Mouse (Mus musculus): Measurements from ENCODE around the gene Elmo1. TPM values are rescaled to one million over a fixed set of nuclear protein-coding genes. Genes with fewer than 3 reads are reported as not detected.

Gene Elmo1
- polyA plus RNA-seq, 1 experiment = 52.5 TPM

DNA sequence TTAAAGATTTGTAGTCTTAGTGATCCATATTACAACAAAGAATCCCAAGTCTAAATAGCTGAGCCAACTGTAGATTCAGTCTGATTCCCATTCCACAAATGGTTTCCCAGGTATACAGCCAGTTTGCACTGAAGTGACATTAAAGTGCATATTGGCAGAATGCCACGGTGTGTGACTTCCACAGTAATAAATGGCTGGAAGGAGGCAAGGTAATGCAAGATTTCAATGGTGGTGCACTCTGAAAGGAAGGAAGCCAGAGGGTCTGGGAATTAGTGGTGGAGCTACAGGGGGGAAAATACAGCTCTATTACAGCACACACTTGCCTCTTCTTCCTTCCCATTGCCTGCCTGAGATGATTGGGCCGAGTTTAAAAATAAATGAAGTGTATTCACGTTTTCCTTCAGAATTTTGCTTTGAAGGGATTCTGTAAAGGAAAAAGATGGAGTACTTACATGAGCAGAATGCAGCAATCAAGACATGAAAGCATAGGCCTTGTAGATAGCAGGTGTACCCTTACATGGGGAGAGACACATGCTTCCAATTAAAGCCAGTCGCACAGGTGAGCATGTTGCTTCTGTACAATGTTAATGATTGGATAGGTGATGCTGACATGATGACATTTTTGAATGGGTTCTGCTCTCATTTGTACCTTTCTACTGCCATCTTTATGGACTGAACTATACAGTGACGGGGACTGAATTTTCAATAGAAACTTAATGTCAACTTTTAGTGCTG, 400.6 kb downstream of the Elmo1 start:
- DNase-seq = no peak
- Histone ChIP-seq H3K27me3 (ENCODE audit: control insufficient read depth, insufficient read depth, low read length) (no peaks in the 10 kb centered on the region), H3K4me1 (replicated peaks; ENCODE audit: control insufficient read depth, insufficient read depth, low read length) (no peaks in the 10 kb centered on the region), H3K27ac (ENCODE audit: control insufficient read depth, insufficient read depth, low read length) (no peak overlapping the region), H3K4me3 (ENCODE audit: control insufficient read depth, insufficient read depth, low read length) (no peak overlapping the region), H3K36me3 (ENCODE audit: control insufficient read depth, insufficient read depth, low read length) (no peaks in the 10 kb centered on the region)
- 94% methylated on average over 5 of the region's 5 CpGs for WGBS
- TF ChIP-seq POLR2A (IDR thresholded peaks at IDR 0.05; ENCODE audit: control insufficient read depth, extremely low read depth, insufficient read depth, low read length, poor library complexity) (no peak), CTCF (IDR thresholded peaks at IDR 0.05; ENCODE audit: borderline replicate concordance, control insufficient read depth, extremely low read depth, insufficient read depth, low read length, poor library complexity) (no peak)

DNA sequence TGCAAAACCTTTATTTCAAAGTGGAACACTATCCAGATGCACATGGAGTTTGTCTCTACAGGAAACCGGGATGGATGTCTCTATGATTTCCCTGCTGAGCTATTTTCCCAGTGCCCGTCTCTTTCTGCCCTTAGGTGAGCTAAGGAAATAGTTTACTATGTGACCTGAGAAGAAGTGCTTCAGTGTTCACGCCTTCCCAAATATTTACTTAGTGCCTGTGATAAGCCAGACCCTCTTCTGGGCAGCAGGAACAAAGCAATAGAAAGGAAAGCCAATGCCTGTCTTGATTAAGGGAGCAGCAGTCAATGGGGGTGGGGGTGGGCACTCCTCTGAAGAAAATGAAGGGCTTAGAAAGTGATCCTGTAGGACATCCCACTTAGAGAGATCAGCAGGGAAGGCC, 401.3 kb downstream of the Elmo1 start:
- 98% methylated on average over 3 of the region's 3 CpGs for WGBS
- H3K4me1 ChIP-seq (replicated peaks; ENCODE audit: control insufficient read depth, insufficient read depth, low read length) = no peaks in the 10 kb centered on the region
- TF ChIP-seq POLR2A (IDR thresholded peaks at IDR 0.05; ENCODE audit: control insufficient read depth, extremely low read depth, insufficient read depth, low read length, poor library complexity) (no peak), CTCF (IDR thresholded peaks at IDR 0.05; ENCODE audit: borderline replicate concordance, control insufficient read depth, extremely low read depth, insufficient read depth, low read length, poor library complexity) (no peak)

DNA sequence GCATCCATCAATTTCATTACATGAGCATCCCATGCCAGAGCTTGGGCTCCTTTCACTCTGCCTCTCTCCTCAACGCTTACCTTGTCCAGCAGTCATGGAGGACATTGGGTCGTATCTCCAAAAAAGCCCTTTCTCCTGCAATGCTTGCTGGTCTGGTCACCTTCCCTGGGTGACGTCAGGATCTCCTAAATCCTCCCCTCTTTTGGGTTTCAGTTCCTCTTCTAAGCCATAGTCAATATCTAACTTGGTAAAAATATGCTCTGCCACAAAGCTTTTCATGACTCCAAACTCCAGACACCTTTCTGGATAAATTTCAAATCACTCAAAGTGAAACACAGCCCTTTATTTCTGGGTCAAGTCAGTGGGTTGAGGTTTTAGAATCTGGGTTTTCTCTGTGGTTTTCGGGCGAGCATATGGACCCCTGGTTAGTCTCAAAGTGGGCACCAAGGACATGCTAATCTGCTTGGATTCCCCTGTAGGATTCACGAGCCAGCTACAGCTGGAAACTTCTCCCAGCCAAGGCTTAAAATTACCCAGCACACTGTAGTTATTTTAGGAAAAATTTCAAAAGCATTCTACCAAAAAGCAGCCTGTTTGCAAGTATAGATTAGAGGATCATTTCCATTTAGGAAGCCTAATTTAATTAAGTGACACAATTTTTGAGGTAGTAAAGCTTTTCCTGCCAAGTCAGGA, 403.8 kb downstream of the Elmo1 start:
- no peak for DNase-seq
- Histone ChIP-seq H3K4me1 (replicated peaks; ENCODE audit: control insufficient read depth, insufficient read depth, low read length) (no peaks in the 10 kb centered on the region), H3K36me3 (ENCODE audit: control insufficient read depth, insufficient read depth, low read length) (no peaks in the 10 kb centered on the region), H3K27ac (ENCODE audit: control insufficient read depth, insufficient read depth, low read length) (no peak overlapping the region), H3K4me3 (ENCODE audit: control insufficient read depth, insufficient read depth, low read length) (no peak overlapping the region), H3K27me3 (ENCODE audit: control insufficient read depth, insufficient read depth, low read length) (no peaks in the 10 kb centered on the region)
- WGBS = 82% methylated on average over 6 of the region's 6 CpGs
- TF ChIP-seq CTCF (IDR thresholded peaks at IDR 0.05; ENCODE audit: borderline replicate concordance, control insufficient read depth, extremely low read depth, insufficient read depth, low read length, poor library complexity) (no peak), POLR2A (IDR thresholded peaks at IDR 0.05; ENCODE audit: control insufficient read depth, extremely low read depth, insufficient read depth, low read length, poor library complexity) (no peak)

More for the DNA sequence above, 401.3 kb downstream of the Elmo1 start:
- DNase-seq = no peak
- Histone ChIP-seq H3K4me3 (ENCODE audit: control insufficient read depth, insufficient read depth, low read length) (no peak overlapping the region), H3K27me3 (ENCODE audit: control insufficient read depth, insufficient read depth, low read length) (no peaks in the 10 kb centered on the region), H3K36me3 (ENCODE audit: control insufficient read depth, insufficient read depth, low read length) (no peaks in the 10 kb centered on the region), H3K27ac (ENCODE audit: control insufficient read depth, insufficient read depth, low read length) (no peak overlapping the region)

DNA sequence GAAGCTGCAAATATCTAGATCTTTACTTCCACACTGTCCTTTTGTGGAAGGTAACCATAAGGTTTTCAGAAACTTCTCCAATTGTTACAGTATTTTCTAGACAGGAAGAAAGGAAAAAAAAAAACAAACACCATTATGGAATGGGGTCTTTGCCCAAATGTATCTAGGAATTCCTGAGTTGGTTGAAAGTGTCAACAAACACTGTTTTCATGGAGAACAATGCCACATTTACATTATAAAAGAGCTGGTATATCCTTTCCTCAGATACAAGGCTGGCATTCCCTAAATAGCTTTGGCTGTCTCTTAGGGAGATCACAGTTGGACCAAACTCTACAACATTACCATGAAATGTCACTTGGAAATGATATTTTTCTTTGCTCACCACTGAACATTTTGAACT, 411.5 kb downstream of the Elmo1 start:
- no peak overlapping the region for H3K27ac ChIP-seq (ENCODE audit: control insufficient read depth, insufficient read depth, low read length)
- H3K4me1 ChIP-seq (replicated peaks; ENCODE audit: control insufficient read depth, insufficient read depth, low read length) = no peaks in the 10 kb centered on the region
- H3K36me3 ChIP-seq (ENCODE audit: control insufficient read depth, insufficient read depth, low read length) = no peaks in the 10 kb centered on the region
- H3K27me3 ChIP-seq (ENCODE audit: control insufficient read depth, insufficient read depth, low read length) = no peaks in the 10 kb centered on the region
- H3K4me3 ChIP-seq (ENCODE audit: control insufficient read depth, insufficient read depth, low read length) = no peak overlapping the region
- TF ChIP-seq CTCF (IDR thresholded peaks at IDR 0.05; ENCODE audit: borderline replicate concordance, control insufficient read depth, extremely low read depth, insufficient read depth, low read length, poor library complexity) = no peak
- no peak for DNase-seq

DNA sequence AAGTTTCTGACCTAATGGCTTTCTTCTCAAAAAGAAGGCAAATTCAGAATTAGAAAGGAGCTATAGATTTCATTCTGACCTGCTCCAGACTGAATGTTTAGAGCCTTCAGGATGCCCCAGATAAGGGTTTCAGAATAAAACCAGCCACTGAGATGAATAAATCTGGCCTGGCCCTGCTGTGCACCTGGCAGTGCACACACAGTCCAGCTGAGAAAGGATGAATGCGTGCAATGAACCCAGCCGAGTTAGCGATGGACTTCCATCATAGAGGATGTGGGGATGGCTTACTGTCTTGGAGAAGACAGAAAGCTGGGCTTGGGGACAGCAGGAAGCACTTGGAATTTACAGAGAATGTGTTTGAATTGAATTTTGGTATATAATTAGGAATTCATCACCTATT, 413.0 kb downstream of the Elmo1 start:
- Histone ChIP-seq H3K27me3 (ENCODE audit: control insufficient read depth, insufficient read depth, low read length) (no peaks in the 10 kb centered on the region), H3K4me1 (replicated peaks; ENCODE audit: control insufficient read depth, insufficient read depth, low read length) (no peaks in the 10 kb centered on the region), H3K4me3 (ENCODE audit: control insufficient read depth, insufficient read depth, low read length) (no peak overlapping the region), H3K27ac (ENCODE audit: control insufficient read depth, insufficient read depth, low read length) (no peak overlapping the region), H3K36me3 (ENCODE audit: control insufficient read depth, insufficient read depth, low read length) (no peaks in the 10 kb centered on the region)
- WGBS = 97% methylated on average over 3 of the region's 3 CpGs
- TF ChIP-seq CTCF (IDR thresholded peaks at IDR 0.05; ENCODE audit: borderline replicate concordance, control insufficient read depth, extremely low read depth, insufficient read depth, low read length, poor library complexity) (no peak), POLR2A (IDR thresholded peaks at IDR 0.05; ENCODE audit: control insufficient read depth, extremely low read depth, insufficient read depth, low read length, poor library complexity) (no peak)
- no peak for DNase-seq

DNA sequence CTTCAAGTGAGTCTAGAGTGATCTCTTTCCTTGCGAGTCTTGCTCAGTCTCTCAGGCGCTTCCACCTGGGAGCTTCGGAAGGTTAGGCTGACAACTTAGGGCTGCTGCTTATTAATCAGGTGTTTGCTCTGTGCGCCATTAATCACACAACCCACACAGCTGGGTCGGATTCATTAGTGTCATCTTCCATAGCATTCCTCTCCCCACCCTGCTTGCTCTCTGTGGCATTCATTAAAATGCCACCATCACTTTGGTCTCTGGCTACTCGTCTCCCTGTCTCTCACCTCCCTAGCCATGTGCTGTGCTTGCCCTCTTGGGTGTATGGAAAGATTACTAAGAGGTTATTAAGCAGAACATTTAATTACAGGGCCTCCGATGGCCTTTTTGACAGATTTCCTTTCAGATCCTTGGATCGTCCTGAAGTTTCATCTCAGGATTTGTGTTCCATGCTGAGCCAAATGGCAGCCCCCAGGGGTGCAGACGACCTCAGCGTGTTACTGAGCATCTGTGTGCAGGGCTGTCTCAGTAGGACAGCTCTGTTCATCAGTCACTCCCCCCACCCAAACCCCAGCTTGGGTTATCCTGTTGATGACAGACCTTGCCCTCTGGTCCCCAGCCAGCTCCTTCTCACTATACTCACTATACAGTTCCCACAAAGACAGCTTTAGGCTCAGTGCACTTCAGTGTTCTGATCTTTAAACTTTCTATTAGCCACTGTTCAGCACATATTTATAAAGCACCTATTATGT, 417.2 kb downstream of the Elmo1 start:
- Histone ChIP-seq H3K27ac (ENCODE audit: control insufficient read depth, insufficient read depth, low read length) (no peak overlapping the region), H3K27me3 (ENCODE audit: control insufficient read depth, insufficient read depth, low read length) (no peaks in the 10 kb centered on the region), H3K4me1 (replicated peaks; ENCODE audit: control insufficient read depth, insufficient read depth, low read length) (no peaks in the 10 kb centered on the region), H3K4me3 (ENCODE audit: control insufficient read depth, insufficient read depth, low read length) (no peak overlapping the region), H3K36me3 (ENCODE audit: control insufficient read depth, insufficient read depth, low read length) (no peaks in the 10 kb centered on the region)
- WGBS = 96% methylated on average over 10 of the region's 10 CpGs
- TF ChIP-seq CTCF (IDR thresholded peaks at IDR 0.05; ENCODE audit: borderline replicate concordance, control insufficient read depth, extremely low read depth, insufficient read depth, low read length, poor library complexity) (no peak), POLR2A (IDR thresholded peaks at IDR 0.05; ENCODE audit: control insufficient read depth, extremely low read depth, insufficient read depth, low read length, poor library complexity) (no peak)
- DNase-seq = no peak

All from thymus, adult 2 months (tissue).